Mouse (Mus musculus) heart, adult 2 months (tissue): ENCODE measurements around the gene Dnah14.

Source experiments
- CTCF ChIP-seq: fragments of 200-600 bp; IDR thresholded peaks from 2 replicates; pipeline ENCODE4 v1.8.1; 2022; ENCODE audit warnings: antibody characterized with exemption, mild to moderate bottlenecking, moderate library complexity
- EP300 ChIP-seq: fragments of 200-500 bp; IDR thresholded peaks from 2 replicates; pipeline ENCODE4 v1.6.1; 2011; ENCODE audit warnings: low read depth, low read length, control low read depth; ENCODE audit not compliant: insufficient read depth
- POLR2A ChIP-seq: fragments of 200-500 bp; IDR thresholded peaks from 2 replicates; pipeline ENCODE4 v1.6.1; 2011; ENCODE audit warnings: mild to moderate bottlenecking, low read depth, low read length, control low read depth; ENCODE audit not compliant: insufficient read depth

GRCm38 (mm10) chr1:181826716-181827115 is 250.4 kb downstream of the Dnah14 start:
- TF ChIP-seq CTCF = no peak
- TF ChIP-seq EP300 = no peak
- no peak for TF ChIP-seq POLR2A
